Mouse (Mus musculus) right cerebral cortex, postnatal 14 days (tissue): ENCODE measurements at regions not wholly inside any gene's neighbourhood (a gene's known extent, or its start where the extent isn't known, plus 50 kb on each side); places are given as distances from the start of the nearest gene placed in this dataset.
A peak's percentile ranks its signal among the peaks of the same experiment; 100 is the strongest.
"Not testable (repeated sequence)": the region's sequence is repeated elsewhere in the genome, so short reads cannot be mapped to it uniquely, and the experiment has no call there.

ENCODE experiments used
- DNase-seq: peaks from one replicate; pipeline ENCODE4 v3.0.0; 2022

- DNase-seq: no peak
These were observed 1909.6 kb upstream of the 5930422O12Rik start for GRCm38 (mm10) chr8:31518903-31519302.

GRCm38 (mm10) chr8:31520991-31521448 is 1907.5 kb upstream of the 5930422O12Rik start:
- DNase-seq: no peak

GRCm38 (mm10) chr8:31525071-31525470 is 1903.4 kb upstream of the 5930422O12Rik start:
- no peak for DNase-seq

- DNase-seq: no peak
These were observed 1889.3 kb upstream of the 5930422O12Rik start for GRCm38 (mm10) chr8:31539251-31539650.

GRCm38 (mm10) chr8:31541646-31542045 is 1886.9 kb upstream of the 5930422O12Rik start:
- no peak for DNase-seq

GRCm38 (mm10) chr8:31574136-31574535 is 1854.4 kb upstream of the 5930422O12Rik start:
- DNase-seq: no peak

GRCm38 (mm10) chr8:31576129-31576528 is 1852.4 kb upstream of the 5930422O12Rik start:
- no peak for DNase-seq

- DNase-seq: no peak
These were observed 1843.8 kb upstream of the 5930422O12Rik start for GRCm38 (mm10) chr8:31584661-31585060.

- DNase-seq: no peak
These were observed 1829.0 kb upstream of the 5930422O12Rik start for GRCm38 (mm10) chr8:31599536-31599935.

- DNase-seq: no peak
These were observed 1827.5 kb upstream of the 5930422O12Rik start for GRCm38 (mm10) chr8:31600979-31601378.

GRCm38 (mm10) chr8:31616501-31616900 is 1812.0 kb upstream of the 5930422O12Rik start:
- no peak for DNase-seq

GRCm38 (mm10) chr8:31627708-31628107 is 1800.8 kb upstream of the 5930422O12Rik start:
- DNase-seq: no peak

- no peak for DNase-seq
These were observed 1800.4 kb upstream of the 5930422O12Rik start for GRCm38 (mm10) chr8:31628146-31628545.

GRCm38 (mm10) chr8:31638417-31638816 is 1790.1 kb upstream of the 5930422O12Rik start:
- no peak for DNase-seq

GRCm38 (mm10) chr8:31663717-31664116 is 1764.8 kb upstream of the 5930422O12Rik start:
- DNase-seq: no peak

GRCm38 (mm10) chr8:31665485-31665884 is 1763.0 kb upstream of the 5930422O12Rik start:
- no peak for DNase-seq

- DNase-seq: no peak
These were observed 1724.3 kb upstream of the 5930422O12Rik start for GRCm38 (mm10) chr8:31704168-31704567.

- peak; percentile 22 for DNase-seq
These were observed 1715.0 kb upstream of the 5930422O12Rik start for GRCm38 (mm10) chr8:31713321-31714076.

- no peak for DNase-seq
These were observed 1714.4 kb upstream of the 5930422O12Rik start for GRCm38 (mm10) chr8:31714077-31714458.

GRCm38 (mm10) chr8:31720021-31720420 is 1708.5 kb upstream of the 5930422O12Rik start:
- no peak for DNase-seq

- no peak for DNase-seq
These were observed 1707.9 kb upstream of the 5930422O12Rik start for GRCm38 (mm10) chr8:31720585-31720984.

GRCm38 (mm10) chr8:31725430-31725829 is 1703.1 kb upstream of the 5930422O12Rik start:
- no peak for DNase-seq

- no peak for DNase-seq
These were observed 1692.9 kb upstream of the 5930422O12Rik start for GRCm38 (mm10) chr8:31735610-31736009.

GRCm38 (mm10) chr8:31737314-31737713 is 1691.2 kb upstream of the 5930422O12Rik start:
- not testable (repeated sequence) for DNase-seq

GRCm38 (mm10) chr8:31746855-31747254 is 1681.7 kb upstream of the 5930422O12Rik start:
- DNase-seq: no peak
